Mouse (Mus musculus) midbrain, postnatal 0 days (tissue): Measurements from ENCODE around the gene Dscaml1. TPM values are rescaled to one million over a fixed set of nuclear protein-coding genes. Genes with fewer than 3 reads are reported as not detected.

Experiments
- ATAC-seq: fragments of 200-750 bp; cut with Nextera tagmentation; 2 replicates; pipeline ENCODE4 v1.8.0; 2017; ENCODE audit warnings: moderate number of reproducible peaks, mild to moderate bottlenecking, moderate TSS enrichment, moderate library complexity; ENCODE audit not compliant: low FRiP score
- DNase-seq: peaks from one replicate; pipeline ENCODE4 v3.0.0-alpha.2; 2015; ENCODE audit warnings: low spot score
- H3K27ac ChIP-seq: fragments of 300-500 bp; sonication (generic); 2 replicates; pipeline ENCODE4 v1.5.1; 2014; ENCODE audit warnings: low read depth, mild to moderate bottlenecking, low read length, mixed read lengths
- H3K27me3 ChIP-seq: fragments of 300-500 bp; sonication (generic); 2 replicates; pipeline ENCODE4 v1.6.1; 2014; ENCODE audit warnings: low read length, control low read depth, mixed read lengths; ENCODE audit not compliant: insufficient read depth
- H3K36me3 ChIP-seq: fragments of 300-500 bp; sonication (generic); 2 replicates; pipeline ENCODE4 v1.6.1; 2014; ENCODE audit warnings: low read length, control low read depth, mixed read lengths; ENCODE audit not compliant: insufficient read depth
- H3K4me1 ChIP-seq: fragments of 300-500 bp; sonication (generic); 2 replicates; pipeline ENCODE4 v1.6.1; 2014; ENCODE audit warnings: mild to moderate bottlenecking, control low read depth, antibody characterized with exemption, low read length, mixed read lengths; ENCODE audit not compliant: insufficient read depth
- H3K4me2 ChIP-seq: fragments of 300-500 bp; sonication (generic); 2 replicates; pipeline ENCODE4 v1.6.1; 2014; ENCODE audit warnings: low read depth, mild to moderate bottlenecking, low read length, mixed read lengths; ENCODE audit not compliant: poor library complexity, severe bottlenecking
- H3K4me3 ChIP-seq: fragments of 300-500 bp; sonication (generic); 2 replicates; pipeline ENCODE4 v1.5.1; 2014; ENCODE audit warnings: low read depth, mild to moderate bottlenecking, low read length, moderate library complexity
- H3K9ac ChIP-seq: fragments of 300-500 bp; sonication (generic); replicated peaks from 2 replicates; pipeline ENCODE4 v1.6.1; 2014; ENCODE audit warnings: mild to moderate bottlenecking, low read length, moderate library complexity, mixed read lengths; ENCODE audit not compliant: poor library complexity, severe bottlenecking
- H3K9me3 ChIP-seq: fragments of 300-500 bp; sonication (generic); 2 replicates; pipeline ENCODE4 v1.6.1; 2016; ENCODE audit warnings: low read length, control low read depth
- CTCF ChIP-seq: IDR thresholded peaks from 2 replicates; pipeline ENCODE4 v1.5.1; 2016; ENCODE audit warnings: antibody characterized with exemption, mild to moderate bottlenecking
- WGBS: fragments of 180-500 bp; shearing (Covaris S2); extraction: QIAGEN DNeasy Blood & Tissue Kit; methylation state at CpG from one replicate; pipeline ENCODE4 v1.1.7; 2014; 5-methylcytosine and 5-hydroxymethylcytosine counted together
- polyA plus RNA-seq: library from polyadenylated mRNA; unstranded; fragments of >200 nt; fragmentation: Nextera tagmentation; extraction: Ambion mirVana; gene quantifications from 2 replicates; pipeline ENCODE4 v1.2.1, GENCODE M21; 2015
- total RNA-seq: library from RNA; depleted of rRNA; stranded (reverse); fragments of >200 nt; gene quantifications from 2 replicates; pipeline ENCODE4 v1.2.3, GENCODE M21; 2014; rRNA removed

The Dscaml1 gene
- 39.1 and 42.1 TPM in 2 replicates for total RNA-seq
- 14.4 and 14.6 TPM in 2 replicates for polyA plus RNA-seq

DNA sequence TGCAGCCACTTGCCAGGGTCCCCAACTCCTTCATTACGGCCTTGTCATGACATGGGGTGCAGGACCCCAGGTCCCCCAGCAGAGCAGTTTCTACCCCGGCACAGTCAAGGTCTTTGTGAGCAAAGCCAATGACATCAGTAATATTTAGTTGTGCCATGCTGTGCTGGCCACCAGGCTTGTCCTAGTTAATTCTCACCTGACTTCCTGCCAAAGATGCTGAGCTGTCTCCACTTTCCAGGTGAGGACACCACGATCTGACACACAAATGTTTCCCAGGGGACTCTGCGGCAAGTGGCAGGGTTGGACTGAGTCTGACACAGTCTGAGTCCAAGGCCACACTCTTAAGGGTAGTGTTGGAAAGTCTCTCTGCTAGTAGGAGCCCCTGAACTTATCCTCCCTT, at the start of gene Dscaml1:
Gene Dscaml1 (plus strand): TSS at position 173 of the 400 bp plus-strand sequence.
- 86% methylated on average over 4 of the region's 4 CpGs for WGBS
- H3K27me3 ChIP-seq: 0 out of 2 replicates have a peak, but pooled peaks cover 2% of the 10 kb centered on the region
- TF ChIP-seq CTCF: no peak
- H3K9ac ChIP-seq: no peak within 1 kb of the TSS
- H3K4me2 ChIP-seq: no peak within 1 kb of the TSS
- no peaks in the 10 kb centered on the region for H3K36me3 ChIP-seq
- H3K27ac ChIP-seq: no peak within 1 kb of the TSS
- H3K4me1 ChIP-seq: no peaks in the 10 kb centered on the region
- no peak for ATAC-seq
- DNase-seq: no peak
- H3K9me3 ChIP-seq: no peaks in the 10 kb centered on the region
- H3K4me3 ChIP-seq: no peak within 1 kb of the TSS

DNA sequence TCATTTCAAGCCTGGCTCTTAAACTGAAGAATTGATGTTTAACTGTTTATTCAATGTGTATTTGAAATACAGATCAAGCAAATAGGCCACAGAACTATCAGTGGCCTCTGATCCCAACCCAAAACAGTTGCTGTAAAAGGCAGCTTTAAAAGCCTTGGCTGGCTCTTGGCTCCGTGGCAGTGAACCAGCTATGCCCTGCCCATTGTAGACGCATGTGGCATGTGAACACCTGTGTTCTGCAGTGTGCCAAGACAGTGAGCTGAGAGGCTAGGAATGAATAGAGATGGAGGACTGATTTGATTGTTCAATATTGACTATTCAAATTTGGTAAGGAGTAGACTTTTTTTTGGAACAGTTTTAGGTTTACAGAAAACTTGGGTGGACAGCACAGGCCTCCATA, 49.5 kb upstream of the Dscaml1 start:
- no peak overlapping the region for H3K27ac ChIP-seq
- no peak for TF ChIP-seq CTCF
- DNase-seq (no peak), ATAC-seq (no peak)
- no peaks in the 10 kb centered on the region for H3K9me3 ChIP-seq
- WGBS: 83% methylated on average over 2 of the region's 2 CpGs
- H3K4me2 ChIP-seq: no peak overlapping the region
- H3K9ac ChIP-seq: no peak overlapping the region
- no peaks in the 10 kb centered on the region for H3K27me3 ChIP-seq
- H3K4me3 ChIP-seq: no peak overlapping the region
- H3K36me3 ChIP-seq: peaks cover 6% of the 10 kb centered on the region; the same call in 1 of the 2 replicates
- peaks cover 8% of the 10 kb centered on the region; the same call in 1 of the 2 replicates for H3K4me1 ChIP-seq

DNA sequence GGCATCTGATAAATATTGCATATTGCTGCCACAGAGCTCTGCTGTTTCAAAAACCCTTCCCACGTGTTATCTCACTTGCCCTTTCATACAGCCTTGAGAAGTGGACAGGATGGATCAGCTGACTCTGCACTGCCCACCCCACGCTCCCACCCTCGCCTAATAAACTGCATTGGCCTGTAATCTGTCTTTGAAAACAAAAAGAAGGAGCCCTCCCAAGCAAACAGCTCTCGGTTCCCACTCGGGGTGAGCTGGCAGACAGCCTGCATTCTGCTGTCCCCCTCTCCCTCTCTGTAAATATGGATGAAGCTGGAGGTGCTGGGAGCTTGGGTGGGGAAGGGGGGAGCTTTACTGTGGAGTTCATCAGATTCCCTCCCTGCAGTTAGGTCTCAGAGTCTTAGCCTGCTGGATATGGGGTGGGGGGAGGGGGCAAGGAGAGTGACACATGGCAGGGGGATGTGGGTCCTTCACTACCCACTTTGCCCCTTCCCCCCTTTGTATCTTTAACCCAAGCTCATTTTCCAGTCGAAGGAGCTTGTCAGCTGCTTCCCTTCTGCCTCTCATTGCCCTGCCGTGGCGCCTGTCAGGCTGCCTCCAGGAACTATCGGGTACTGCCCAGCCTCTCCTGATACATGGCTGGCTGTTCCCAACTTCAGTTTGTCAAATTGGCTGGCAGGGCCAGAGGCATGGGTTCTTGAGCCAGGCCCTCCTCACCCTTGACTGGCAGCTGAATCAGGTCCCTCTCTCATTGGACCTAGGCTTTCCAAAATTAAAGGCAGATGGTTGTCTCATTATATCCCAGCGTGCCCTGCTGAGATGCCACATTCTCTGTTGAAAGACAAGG, 45.8 kb upstream of the Dscaml1 start:
- peak; percentile 82 for DNase-seq
- Histone ChIP-seq H3K36me3 (peaks cover 2% of the 10 kb centered on the region; the same call in 1 of the 2 replicates), H3K9me3 (no peaks in the 10 kb centered on the region), H3K27me3 (no peaks in the 10 kb centered on the region), H3K9ac (no peak overlapping the region), H3K4me2 (no peak overlapping the region), H3K27ac (peak overlapping the region; percentile 19), H3K4me1 (0 out of 2 replicates have a peak, but pooled peaks cover 4% of the 10 kb centered on the region), H3K4me3 (no peak overlapping the region)
- WGBS: 34% methylated on average over 10 of the region's 10 CpGs
- ATAC-seq: peak; percentile 58
- no peak for TF ChIP-seq CTCF

DNA sequence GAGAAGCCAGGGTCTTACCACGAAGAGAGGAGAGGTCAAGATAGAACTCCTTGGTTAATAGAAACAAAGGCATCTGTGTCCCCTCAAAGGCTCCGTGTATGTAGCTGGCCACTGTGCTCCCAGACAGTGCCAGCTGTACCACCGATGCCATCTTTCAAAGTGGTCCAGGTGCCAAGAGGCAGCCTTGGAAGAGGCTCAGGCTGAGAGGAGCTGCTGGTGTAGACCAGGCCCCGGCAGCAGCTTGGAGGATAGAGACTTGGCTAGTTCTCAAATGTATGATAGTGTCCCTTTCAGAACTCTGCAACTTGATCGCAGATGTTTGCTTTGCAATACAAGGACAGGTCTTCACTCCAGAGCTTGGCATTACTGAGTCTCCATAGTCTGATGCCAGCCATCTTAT, 44.1 kb upstream of the Dscaml1 start:
- Histone ChIP-seq H3K36me3 (no peaks in the 10 kb centered on the region), H3K27me3 (no peaks in the 10 kb centered on the region), H3K4me2 (no peak overlapping the region), H3K27ac (no peak overlapping the region), H3K4me3 (no peak overlapping the region), H3K9me3 (no peaks in the 10 kb centered on the region), H3K4me1 (0 out of 2 replicates have a peak, but pooled peaks cover 4% of the 10 kb centered on the region), H3K9ac (no peak overlapping the region)
- TF ChIP-seq CTCF: no peak
- WGBS: 70% methylated on average over 5 of the region's 5 CpGs
- DNase-seq: peak; percentile 76
- no peak for ATAC-seq

DNA sequence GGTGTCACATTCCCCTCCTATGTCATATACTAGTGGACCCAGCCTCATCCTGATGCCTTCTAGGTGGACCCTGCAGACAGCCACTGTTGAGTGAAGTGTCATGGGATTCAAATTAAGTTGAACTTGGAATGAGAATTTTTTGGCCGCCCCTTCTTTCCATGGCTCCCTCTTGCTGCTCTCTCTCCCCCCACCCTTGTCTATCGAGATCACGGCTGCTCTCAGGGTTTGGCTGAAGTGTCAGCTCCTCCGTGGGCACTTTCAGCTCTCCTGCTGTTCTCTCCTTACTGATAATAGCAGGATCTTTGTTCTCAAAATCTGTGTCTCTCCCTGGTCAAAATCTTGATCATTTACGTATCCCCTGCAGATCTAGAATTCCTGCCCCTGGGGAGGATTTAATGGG, 43.6 kb upstream of the Dscaml1 start:
- no peak for TF ChIP-seq CTCF
- no peaks in the 10 kb centered on the region for H3K27me3 ChIP-seq
- H3K4me1 ChIP-seq: 0 out of 2 replicates have a peak, but pooled peaks cover 4% of the 10 kb centered on the region
- no peak overlapping the region for H3K27ac ChIP-seq
- WGBS: 75% methylated on average over 5 of the region's 5 CpGs
- DNase-seq (no peak), ATAC-seq (no peak)
- H3K9me3 ChIP-seq: no peaks in the 10 kb centered on the region
- no peak overlapping the region for H3K9ac ChIP-seq
- H3K4me2 ChIP-seq: no peak overlapping the region
- H3K4me3 ChIP-seq: no peak overlapping the region
- H3K36me3 ChIP-seq: no peaks in the 10 kb centered on the region

DNA sequence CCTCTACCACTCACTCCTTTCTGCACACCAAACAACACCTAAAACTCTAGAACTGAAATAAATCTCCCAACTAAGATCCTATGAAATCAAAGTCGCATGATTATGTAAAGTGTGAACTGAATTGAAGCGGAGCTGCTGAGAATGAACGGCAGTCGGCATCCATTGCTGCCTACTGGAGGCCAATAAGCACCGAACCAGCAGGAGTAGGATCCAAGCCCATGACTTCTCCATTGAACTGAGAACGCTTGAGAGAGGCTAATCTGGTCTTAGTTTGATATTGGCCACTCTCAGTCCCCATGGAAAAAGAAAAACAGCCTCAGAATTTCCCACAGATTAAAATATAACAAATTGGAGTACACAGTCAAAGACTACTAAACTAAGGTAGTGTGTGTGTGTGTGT, 42.5 kb upstream of the Dscaml1 start:
- WGBS: 87% methylated on average over 6 of the region's 6 CpGs
- Histone ChIP-seq H3K4me1 (0 out of 2 replicates have a peak, but pooled peaks cover 6% of the 10 kb centered on the region), H3K4me3 (no peak overlapping the region), H3K4me2 (no peak overlapping the region), H3K9ac (no peak overlapping the region), H3K27me3 (no peaks in the 10 kb centered on the region), H3K9me3 (no peaks in the 10 kb centered on the region), H3K36me3 (no peaks in the 10 kb centered on the region), H3K27ac (no peak overlapping the region)
- DNase-seq: no peak
- ATAC-seq: no peak
- no peak for TF ChIP-seq CTCF
